Mouse (Mus musculus): Measurements from ENCODE around the gene Zfp385a. TPM values are rescaled to one million over a fixed set of nuclear protein-coding genes. Genes with fewer than 3 reads are reported as not detected.

Gene Zfp385a
- polyA plus RNA-seq, 1 experiment from 2014 or later, result 27.4 TPM

GRCm38 (mm10) chr15:103304616-103304969 lies 35.3 kb downstream of the Zfp385a start:
- peak overlapping the region; percentile 76 for H3K4me2 ChIP-seq (ENCODE audit: low read depth, low read length, severe bottlenecking)
- H3K4me3 ChIP-seq (ENCODE audit: low read depth, low read length), result peak overlapping the region; percentile 26
- DNase-seq (ENCODE audit: low spot score) (peak; percentile 65), ATAC-seq (replicated peaks; ENCODE audit: low FRiP score) (peak; percentile 1)
- H3K9me3 ChIP-seq (ENCODE audit: control insufficient read depth, low read length), result no peaks in the 10 kb centered on the region
- WGBS, result under 1% methylated on average over 9 of the region's 9 CpGs
- H3K36me3 ChIP-seq (ENCODE audit: control insufficient read depth, insufficient read depth, low read length), result no peaks in the 10 kb centered on the region
- peak overlapping the region; percentile 87 for H3K27ac ChIP-seq (ENCODE audit: low read depth, low read length)
- H3K4me1 ChIP-seq (replicated peaks; ENCODE audit: control insufficient read depth, insufficient read depth, low read length), result peaks cover 63% of the 10 kb centered on the region
- H3K27me3 ChIP-seq (ENCODE audit: control insufficient read depth, insufficient read depth, low read length), result peaks cover 3% of the 10 kb centered on the region; the same call in 1 of the 2 replicates
- H3K9ac ChIP-seq (ENCODE audit: low read length), result peak overlapping the region; percentile 58

GRCm38 (mm10) chr15:103303916-103304615 lies 35.8 kb downstream of the Zfp385a start:
- no peaks in the 10 kb centered on the region for H3K9me3 ChIP-seq (ENCODE audit: control insufficient read depth, low read length)
- peaks cover under 1% of the 10 kb centered on the region; the same call in 1 of the 2 replicates for H3K27me3 ChIP-seq (ENCODE audit: control insufficient read depth, insufficient read depth, low read length)
- peak overlapping the region; percentile 26 for H3K4me3 ChIP-seq (ENCODE audit: low read depth, low read length)
- H3K9ac ChIP-seq (ENCODE audit: low read length), result peak overlapping the region; percentile 58
- H3K4me1 ChIP-seq (replicated peaks; ENCODE audit: control insufficient read depth, insufficient read depth, low read length), result peaks cover 68% of the 10 kb centered on the region
- no peak for ATAC-seq (replicated peaks; ENCODE audit: low FRiP score)
- no peaks in the 10 kb centered on the region for H3K36me3 ChIP-seq (ENCODE audit: control insufficient read depth, insufficient read depth, low read length)
- no peak for DNase-seq (ENCODE audit: low spot score)
- peak overlapping the region; percentile 87 for H3K27ac ChIP-seq (ENCODE audit: low read depth, low read length)
- peak overlapping the region; percentile 76 for H3K4me2 ChIP-seq (ENCODE audit: low read depth, low read length, severe bottlenecking)
- 11% methylated on average over 8 of the region's 8 CpGs for WGBS

DNA sequence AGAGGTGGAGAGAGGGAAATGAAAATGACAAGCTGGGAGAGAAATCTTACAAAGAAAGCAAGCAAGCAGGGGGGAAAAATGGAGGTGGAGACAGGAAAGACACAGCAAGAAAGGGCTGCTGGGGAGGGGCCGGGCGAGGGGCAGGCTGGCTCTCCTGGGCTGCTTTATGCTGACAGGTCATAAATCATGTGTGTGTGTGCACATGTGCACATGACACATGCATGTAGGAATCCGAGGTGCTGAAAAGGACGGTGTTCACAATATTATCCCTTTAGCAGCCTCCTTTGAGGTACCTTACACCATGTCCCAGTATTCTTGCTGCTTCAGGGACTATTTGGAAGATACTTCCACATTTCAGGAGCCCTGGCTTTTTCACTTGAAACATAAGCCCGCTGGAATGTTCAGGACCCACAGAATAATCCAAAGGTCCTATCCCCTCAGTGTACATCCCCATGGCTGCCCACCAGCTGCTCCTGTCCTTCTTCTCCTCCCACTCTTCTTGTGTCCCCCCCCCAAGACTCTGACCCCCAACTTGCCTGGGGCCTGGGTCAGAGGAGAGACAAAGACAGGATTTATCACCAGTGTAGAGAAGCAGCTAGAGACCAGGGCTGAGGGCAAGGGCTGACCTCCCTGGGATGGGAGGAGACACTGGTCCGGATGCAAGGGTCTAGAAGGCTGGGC lies 37.4 kb downstream of the Zfp385a start:
- 43% methylated on average over 6 of the region's 6 CpGs for WGBS
- DNase-seq (ENCODE audit: low spot score) (no peak), ATAC-seq (replicated peaks; ENCODE audit: low FRiP score) (no peak)
- Histone ChIP-seq H3K36me3 (ENCODE audit: control insufficient read depth, insufficient read depth, low read length) (no peaks in the 10 kb centered on the region), H3K9me3 (ENCODE audit: control insufficient read depth, low read length) (no peaks in the 10 kb centered on the region), H3K27me3 (ENCODE audit: control insufficient read depth, insufficient read depth, low read length) (no peaks in the 10 kb centered on the region), H3K4me3 (ENCODE audit: low read depth, low read length) (no peak overlapping the region), H3K27ac (ENCODE audit: low read depth, low read length) (peak overlapping the region; percentile 99), H3K4me2 (ENCODE audit: low read depth, low read length, severe bottlenecking) (no peak overlapping the region), H3K4me1 (replicated peaks; ENCODE audit: control insufficient read depth, insufficient read depth, low read length) (peaks cover 72% of the 10 kb centered on the region), H3K9ac (ENCODE audit: low read length) (peak overlapping the region; percentile 45; the same call in 1 of the 2 replicates)

GRCm38 (mm10) chr15:103301547-103302340 lies 38.1 kb downstream of the Zfp385a start:
- Histone ChIP-seq H3K36me3 (ENCODE audit: control insufficient read depth, insufficient read depth, low read length) (no peaks in the 10 kb centered on the region), H3K9me3 (ENCODE audit: control insufficient read depth, low read length) (no peaks in the 10 kb centered on the region), H3K27ac (ENCODE audit: low read depth, low read length) (peak overlapping the region; percentile 99), H3K27me3 (ENCODE audit: control insufficient read depth, insufficient read depth, low read length) (no peaks in the 10 kb centered on the region), H3K4me1 (replicated peaks; ENCODE audit: control insufficient read depth, insufficient read depth, low read length) (peaks cover 71% of the 10 kb centered on the region), H3K4me2 (ENCODE audit: low read depth, low read length, severe bottlenecking) (peak overlapping the region; percentile 9; the same call in 1 of the 2 replicates), H3K9ac (ENCODE audit: low read length) (peak overlapping the region; percentile 45), H3K4me3 (ENCODE audit: low read depth, low read length) (no peak overlapping the region)
- ATAC-seq (replicated peaks; ENCODE audit: low FRiP score), result no peak
- no peak for DNase-seq (ENCODE audit: low spot score)
- 25% methylated on average over 5 of the region's 5 CpGs for WGBS

DNA sequence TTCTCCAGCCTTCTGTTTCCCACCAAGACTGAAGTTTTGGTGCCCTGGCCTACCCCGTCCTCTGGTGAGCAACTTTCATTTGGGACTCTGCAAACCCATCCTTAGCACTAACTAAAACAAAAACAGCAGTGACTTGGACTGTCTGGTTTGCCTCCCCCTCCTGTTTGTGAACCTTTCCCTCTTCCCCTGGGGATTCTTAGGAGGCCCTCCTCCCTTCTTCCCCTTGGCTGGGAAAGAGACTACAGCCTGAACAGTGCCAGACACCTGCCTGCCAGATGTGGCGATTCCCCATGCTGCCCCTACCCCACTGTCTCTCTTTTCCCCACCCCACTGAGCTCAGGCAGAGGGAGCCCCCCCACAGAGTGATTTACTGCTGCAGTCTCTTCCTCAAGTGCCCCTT lies 38.8 kb downstream of the Zfp385a start:
- no peaks in the 10 kb centered on the region for H3K36me3 ChIP-seq (ENCODE audit: control insufficient read depth, insufficient read depth, low read length)
- DNase-seq (ENCODE audit: low spot score) (no peak), ATAC-seq (replicated peaks; ENCODE audit: low FRiP score) (no peak)
- 15% methylated on average over 2 of the region's 2 CpGs for WGBS
- H3K27ac ChIP-seq (ENCODE audit: low read depth, low read length), result peak overlapping the region; percentile 99
- H3K9me3 ChIP-seq (ENCODE audit: control insufficient read depth, low read length), result no peaks in the 10 kb centered on the region
- H3K4me3 ChIP-seq (ENCODE audit: low read depth, low read length), result no peak overlapping the region
- peak overlapping the region; percentile 56; the same call in 1 of the 2 replicates for H3K4me2 ChIP-seq (ENCODE audit: low read depth, low read length, severe bottlenecking)
- no peaks in the 10 kb centered on the region for H3K27me3 ChIP-seq (ENCODE audit: control insufficient read depth, insufficient read depth, low read length)
- H3K9ac ChIP-seq (ENCODE audit: low read length), result peak overlapping the region; percentile 60
- H3K4me1 ChIP-seq (replicated peaks; ENCODE audit: control insufficient read depth, insufficient read depth, low read length), result peaks cover 69% of the 10 kb centered on the region

DNA sequence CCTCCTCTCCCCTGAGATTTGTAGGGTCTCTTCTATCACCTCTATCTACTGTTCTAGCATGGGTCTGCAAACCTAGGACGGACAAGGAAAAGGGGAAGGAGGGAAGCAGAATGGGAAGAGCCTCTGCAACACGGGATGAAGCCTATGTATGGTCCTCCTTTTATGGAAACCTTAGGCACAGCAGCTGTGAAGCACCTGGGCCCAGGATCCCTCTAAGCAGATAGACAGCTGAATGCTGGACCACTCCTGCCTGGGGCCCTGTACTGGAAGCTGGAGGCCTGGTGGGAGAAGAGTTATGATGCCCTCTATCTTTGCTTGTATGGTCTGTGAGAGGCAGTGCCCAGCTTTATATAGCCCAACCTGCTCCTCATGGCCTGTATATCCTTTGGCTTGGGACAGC lies 39.3 kb downstream of the Zfp385a start:
- ATAC-seq (replicated peaks; ENCODE audit: low FRiP score), result no peak; the same call in 1 of the 2 replicates
- H3K27me3 ChIP-seq (ENCODE audit: control insufficient read depth, insufficient read depth, low read length), result no peaks in the 10 kb centered on the region
- H3K27ac ChIP-seq (ENCODE audit: low read depth, low read length), result peak overlapping the region; percentile 99
- peaks cover 69% of the 10 kb centered on the region for H3K4me1 ChIP-seq (replicated peaks; ENCODE audit: control insufficient read depth, insufficient read depth, low read length)
- peak overlapping the region; percentile 56 for H3K4me2 ChIP-seq (ENCODE audit: low read depth, low read length, severe bottlenecking)
- 4% methylated on average over 2 of the region's 2 CpGs for WGBS
- no peak overlapping the region for H3K4me3 ChIP-seq (ENCODE audit: low read depth, low read length)
- no peak for DNase-seq (ENCODE audit: low spot score)
- H3K9me3 ChIP-seq (ENCODE audit: control insufficient read depth, low read length), result no peaks in the 10 kb centered on the region
- no peaks in the 10 kb centered on the region for H3K36me3 ChIP-seq (ENCODE audit: control insufficient read depth, insufficient read depth, low read length)
- peak overlapping the region; percentile 60 for H3K9ac ChIP-seq (ENCODE audit: low read length)

- Histone ChIP-seq H3K9me3 (ENCODE audit: control insufficient read depth, low read length) (no peaks in the 10 kb centered on the region), H3K4me3 (ENCODE audit: low read depth, low read length) (peak overlapping the region; percentile 7), H3K27me3 (ENCODE audit: control insufficient read depth, insufficient read depth, low read length) (no peaks in the 10 kb centered on the region), H3K4me1 (replicated peaks; ENCODE audit: control insufficient read depth, insufficient read depth, low read length) (peaks cover 71% of the 10 kb centered on the region), H3K9ac (ENCODE audit: low read length) (peak overlapping the region; percentile 60), H3K27ac (ENCODE audit: low read depth, low read length) (peak overlapping the region; percentile 99), H3K36me3 (ENCODE audit: control insufficient read depth, insufficient read depth, low read length) (no peaks in the 10 kb centered on the region), H3K4me2 (ENCODE audit: low read depth, low read length, severe bottlenecking) (peak overlapping the region; percentile 56)
- 1% methylated on average over 18 of the region's 18 CpGs for WGBS
- DNase-seq (ENCODE audit: low spot score), result peak; percentile 85
- peak; percentile 70 for ATAC-seq (replicated peaks; ENCODE audit: low FRiP score)
Measured at GRCm38 (mm10) chr15:103300067-103300471, 39.8 kb downstream of the Zfp385a start.

- Histone ChIP-seq H3K9me3 (ENCODE audit: control insufficient read depth, low read length) (no peaks in the 10 kb centered on the region), H3K27ac (ENCODE audit: low read depth, low read length) (peak overlapping the region; percentile 99), H3K9ac (ENCODE audit: low read length) (peak overlapping the region; percentile 60), H3K27me3 (ENCODE audit: control insufficient read depth, insufficient read depth, low read length) (no peaks in the 10 kb centered on the region), H3K4me3 (ENCODE audit: low read depth, low read length) (peak overlapping the region; percentile 7; the same call in 1 of the 2 replicates), H3K4me2 (ENCODE audit: low read depth, low read length, severe bottlenecking) (peak overlapping the region; percentile 56), H3K4me1 (replicated peaks; ENCODE audit: control insufficient read depth, insufficient read depth, low read length) (peaks cover 70% of the 10 kb centered on the region), H3K36me3 (ENCODE audit: control insufficient read depth, insufficient read depth, low read length) (no peaks in the 10 kb centered on the region)
- DNase-seq (ENCODE audit: low spot score) (no peak), ATAC-seq (replicated peaks; ENCODE audit: low FRiP score) (peak; percentile 11)
- WGBS, result 28% methylated on average over 8 of the region's 8 CpGs
Measured at GRCm38 (mm10) chr15:103299644-103300043, 40.2 kb downstream of the Zfp385a start.

Data from forebrain, embryonic 11.5 days (tissue).